Mouse (Mus musculus) heart, adult 10 weeks (tissue): ENCODE results near the gene Pola1. TPM values are rescaled to one million over a fixed set of nuclear protein-coding genes. Genes with fewer than 3 reads are reported as not detected.

Source experiments
- polyA plus RNA-seq: library from polyadenylated mRNA; stranded (reverse); fragments of 350-450 nt; fragmentation: Illumina TruSeq; extraction: RNeasy Lipid Tissue Mini Kit (QIAGEN cat#74804); gene quantifications from one replicate; pipeline ENCODE4 v1.2.3, GENCODE M21; 2014; ENCODE audit warnings: low read depth, low replicate concordance

Gene Pola1
- polyA plus RNA-seq, result 2.6 TPM

GRCm38 (mm10) chrX:93631657-93632449 lies at the start of gene Pola1:
Gene Pola1 (minus strand): TSS chrX:93632155.

GRCm38 (mm10) chrX:93654218-93655002 lies 22.5 kb upstream of the Pola1 start, which contains the start of gene Pcyt1b:
Gene Pcyt1b (plus strand): TSS chrX:93654863.

GRCm38 (mm10) chrX:93286291-93286893 lies 345.6 kb downstream of the Pola1 start, which contains the start of gene Arx:
Gene Arx (plus strand): TSS chrX:93286445.

Other genes with a start within 250 kb of the Pola1 start
- not detected for gene Pcyt1b, start 22.7 kb upstream of the Pola1 start, polyA plus RNA-seq
- 4.3 TPM for gene Pdk3, start 200.0 kb upstream of the Pola1 start, polyA plus RNA-seq